Mouse (Mus musculus): ENCODE measurements around the gene Tnfaip8l1. TPM values are rescaled to one million over a fixed set of nuclear protein-coding genes. Genes with fewer than 3 reads are reported as not detected.

The Tnfaip8l1 gene
- total and polyA plus RNA-seq, 3 experiments = 4.0 to 5.5 TPM; not detected in 1

GRCm38 (mm10) chr17:56182975-56183657, 20.8 kb downstream of the Tnfaip8l1 start:
- H3K36me3 ChIP-seq (ENCODE audit: control insufficient read depth in 1 of 2, insufficient read depth in 2 of 2, low read length in 2 of 2) = peaks cover 0 to 5% of the 10 kb centered on the region in 2 experiments; a peak in 3 of 4 replicates
- H3K27me3 ChIP-seq (ENCODE audit: control insufficient read depth in 1 of 2, insufficient read depth in 2 of 2, low read length in 2 of 2) = no peaks in the 10 kb centered on the region
- peak overlapping the region; percentile 93 for H3K9ac ChIP-seq (ENCODE audit: control insufficient read depth, low read depth, low read length, poor library complexity, severe bottlenecking)
- peak overlapping the region; percentile 53 for H3K27ac ChIP-seq (ENCODE audit: control insufficient read depth, low read depth, low read length)
- DNase-seq (ENCODE audit: low read depth, low spot score) = peak; percentile 67
- peaks cover 0 to 14% of the 10 kb centered on the region in 2 experiments; a peak in 2 of 4 replicates for H3K4me1 ChIP-seq (ENCODE audit: control insufficient read depth in 1 of 2, insufficient read depth in 2 of 2, low read length in 2 of 2)
- H3K9me3 ChIP-seq (replicated peaks; ENCODE audit: insufficient read depth, low read length) = no peaks in the 10 kb centered on the region
- H3K4me3 ChIP-seq (ENCODE audit: control insufficient read depth in 1 of 2, insufficient read depth in 1 of 2, low read depth in 2 of 2, low read length in 2 of 2) = peak overlapping the region; percentile 68 to 92
- peaks cover 14% of the 10 kb centered on the region for H3K79me2 ChIP-seq (ENCODE audit: control insufficient read depth, insufficient read depth, low read length, poor library complexity)
- no peak for TF ChIP-seq RCOR1 (IDR thresholded peaks at IDR 0.05; ENCODE audit: low read depth, low read length)
- peak; percentile 38 for TF ChIP-seq NELFE (IDR thresholded peaks at IDR 0.05; ENCODE audit: low read depth, low read length)
- peak; percentile 64 for TF ChIP-seq MAX (IDR thresholded peaks at IDR 0.05; ENCODE audit: low read length)
- no peak for TF ChIP-seq ZNF384 (IDR thresholded peaks at IDR 0.05; ENCODE audit: low read depth, low read length)
- TF ChIP-seq SMC3 (IDR thresholded peaks at IDR 0.05; ENCODE audit: low read depth, low read length) = no peak
- peak; percentile 90 for TF ChIP-seq MXI1 (IDR thresholded peaks at IDR 0.05; ENCODE audit: low read depth, low read length)
- TF ChIP-seq ETS1 (IDR thresholded peaks at IDR 0.05; ENCODE audit: low read depth, low read length) = no peak
- TF ChIP-seq MYC (IDR thresholded peaks at IDR 0.05; ENCODE audit: low read depth, low read length) = peak; percentile 88
- TF ChIP-seq POLR2AphosphoS5 (IDR thresholded peaks at IDR 0.05; ENCODE audit: borderline replicate concordance, low read depth, low read length) = no peak
- TF ChIP-seq POLR2A (IDR thresholded peaks at IDR 0.05; ENCODE audit: control insufficient read depth in 1 of 2, insufficient read depth in 1 of 2, low read depth in 1 of 2, low read length in 2 of 2, poor library complexity in 1 of 2) = peak in 1 of 2 experiments; percentile 63; a peak in 2 of 4 replicates
- no peak for TF ChIP-seq POLR2AphosphoS2 (IDR thresholded peaks at IDR 0.05; ENCODE audit: low read length)
- TF ChIP-seq UBTF (IDR thresholded peaks at IDR 0.05; ENCODE audit: borderline replicate concordance, insufficient read depth, low read depth, low read length) = no peak
- 0 out of 2 replicates have a peak, but pooled peaks have one; percentile 12 for TF ChIP-seq CHD1 (IDR thresholded peaks at IDR 0.05; ENCODE audit: low read depth, low read length)
- no peak for TF ChIP-seq E2F4 (IDR thresholded peaks at IDR 0.05; ENCODE audit: borderline replicate concordance, low read depth, low read length)

- peak within 1 kb of the TSS; percentile 93 for H3K9ac ChIP-seq (ENCODE audit: control insufficient read depth, low read depth, low read length, poor library complexity, severe bottlenecking)
- H3K4me3 ChIP-seq (ENCODE audit: control insufficient read depth in 1 of 2, insufficient read depth in 1 of 2, low read depth in 2 of 2, low read length in 2 of 2) = peak within 1 kb of the TSS; percentile 68 to 92
- no peaks in the 10 kb centered on the region for H3K9me3 ChIP-seq (replicated peaks; ENCODE audit: insufficient read depth, low read length)
- peak; percentile 97 for DNase-seq (ENCODE audit: low read depth, low spot score)
- no peaks in the 10 kb centered on the region for H3K27me3 ChIP-seq (ENCODE audit: control insufficient read depth in 1 of 2, insufficient read depth in 2 of 2, low read length in 2 of 2)
- peak within 1 kb of the TSS; percentile 53 for H3K27ac ChIP-seq (ENCODE audit: control insufficient read depth, low read depth, low read length)
- peaks cover 0 to 5% of the 10 kb centered on the region in 2 experiments; a peak in 3 of 4 replicates for H3K36me3 ChIP-seq (ENCODE audit: control insufficient read depth in 1 of 2, insufficient read depth in 2 of 2, low read length in 2 of 2)
- peaks cover 14% of the 10 kb centered on the region for H3K79me2 ChIP-seq (ENCODE audit: control insufficient read depth, insufficient read depth, low read length, poor library complexity)
- peaks cover 0 to 14% of the 10 kb centered on the region in 2 experiments; a peak in 2 of 4 replicates for H3K4me1 ChIP-seq (ENCODE audit: control insufficient read depth in 1 of 2, insufficient read depth in 2 of 2, low read length in 2 of 2)
- TF ChIP-seq RAD21 (IDR thresholded peaks at IDR 0.05; ENCODE audit: low read depth, low read length) (no peak), ZMIZ1 (IDR thresholded peaks at IDR 0.05; ENCODE audit: low read depth, low read length) (peak; percentile 72), NRF1 (IDR thresholded peaks at IDR 0.05; ENCODE audit: insufficient read depth, low read depth, low read length, poor library complexity, severe bottlenecking) (peak; percentile 95), KAT2A (conservative IDR thresholded peaks at IDR 0.05; ENCODE audit: low read depth, low read length) (peak; percentile 55; the same call in 1 of the 2 replicates), CHD2 (IDR thresholded peaks at IDR 0.05; ENCODE audit: low read length) (no peak), MEF2A (IDR thresholded peaks at IDR 0.05; ENCODE audit: extremely low read depth, insufficient replicate concordance, low read depth, low read length, poor library complexity, severe bottlenecking) (peak; percentile 53; the same call in 1 of the 2 replicates), MAX (IDR thresholded peaks at IDR 0.05; ENCODE audit: low read length) (peak; percentile 93), HCFC1 (IDR thresholded peaks at IDR 0.05; ENCODE audit: low read depth, low read length) (peak; percentile 87), E2F4 (IDR thresholded peaks at IDR 0.05; ENCODE audit: borderline replicate concordance, low read depth, low read length) (no peak), ZNF384 (IDR thresholded peaks at IDR 0.05; ENCODE audit: low read depth, low read length) (no peak), BHLHE40 (IDR thresholded peaks at IDR 0.05; ENCODE audit: borderline replicate concordance, low read depth, low read length) (peak; percentile 80), TCF12 (IDR thresholded peaks at IDR 0.05; ENCODE audit: low read depth, low read length) (peak; percentile 63), MAZ (IDR thresholded peaks at IDR 0.05; ENCODE audit: low read depth, low read length) (peak; percentile 7; the same call in 1 of the 2 replicates), SIN3A (IDR thresholded peaks at IDR 0.05; ENCODE audit: low read length) (0 out of 2 replicates have a peak, but pooled peaks have one; percentile 70), USF1 (IDR thresholded peaks at IDR 0.05; ENCODE audit: low read depth, low read length) (peak; percentile 99), TBP (IDR thresholded peaks at IDR 0.05; ENCODE audit: low read depth, low read length) (peak; percentile 78), POLR2A (IDR thresholded peaks at IDR 0.05; ENCODE audit: control insufficient read depth in 1 of 2, insufficient read depth in 1 of 2, low read depth in 1 of 2, low read length in 2 of 2, poor library complexity in 1 of 2) (peak; percentile 68 to 80), USF2 (IDR thresholded peaks at IDR 0.05; ENCODE audit: borderline replicate concordance in 1 of 2, insufficient read depth in 1 of 2, low read depth in 1 of 2, low read length in 2 of 2) (peak; percentile 57 to 92; a peak in 3 of 4 replicates), CHD1 (IDR thresholded peaks at IDR 0.05; ENCODE audit: low read depth, low read length) (no peak)
Measured at GRCm38 (mm10) chr17:56183658-56184103, 21.4 kb downstream of the Tnfaip8l1 start, which contains the start of gene Mydgf. Mydgf (minus strand) TSS chr17:56183920.
